Mouse (Mus musculus): ENCODE results near the gene Sik3. TPM values are rescaled to one million over a fixed set of nuclear protein-coding genes. Genes with fewer than 3 reads are reported as not detected.

The Sik3 gene
- total RNA-seq, 2 experiments from 2014 or later = 54.6 to 56.9 TPM

DNA sequence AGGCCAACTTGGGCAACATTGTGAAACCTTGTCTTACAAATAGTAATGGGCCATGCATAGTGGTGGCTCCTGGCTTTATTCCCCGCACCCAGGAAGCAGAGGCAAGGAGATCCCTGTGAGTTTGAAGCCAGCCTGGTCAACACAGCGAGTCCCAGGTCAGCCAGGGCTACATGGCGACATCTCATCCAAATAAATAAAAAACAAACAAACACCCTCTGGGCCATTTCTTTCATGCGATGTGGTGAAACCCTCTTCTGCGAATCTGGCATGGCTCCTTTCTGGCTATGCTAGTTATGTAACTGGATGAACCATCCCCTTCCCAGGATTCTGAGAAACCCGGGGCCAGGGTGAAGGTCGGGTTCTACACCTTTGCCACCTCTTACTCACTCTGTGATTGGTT is 243.6 kb downstream of the Sik3 start:
- intact Hi-C loops (cut with DNase I) = no loop called here
- DNase-seq = no peak

DNA sequence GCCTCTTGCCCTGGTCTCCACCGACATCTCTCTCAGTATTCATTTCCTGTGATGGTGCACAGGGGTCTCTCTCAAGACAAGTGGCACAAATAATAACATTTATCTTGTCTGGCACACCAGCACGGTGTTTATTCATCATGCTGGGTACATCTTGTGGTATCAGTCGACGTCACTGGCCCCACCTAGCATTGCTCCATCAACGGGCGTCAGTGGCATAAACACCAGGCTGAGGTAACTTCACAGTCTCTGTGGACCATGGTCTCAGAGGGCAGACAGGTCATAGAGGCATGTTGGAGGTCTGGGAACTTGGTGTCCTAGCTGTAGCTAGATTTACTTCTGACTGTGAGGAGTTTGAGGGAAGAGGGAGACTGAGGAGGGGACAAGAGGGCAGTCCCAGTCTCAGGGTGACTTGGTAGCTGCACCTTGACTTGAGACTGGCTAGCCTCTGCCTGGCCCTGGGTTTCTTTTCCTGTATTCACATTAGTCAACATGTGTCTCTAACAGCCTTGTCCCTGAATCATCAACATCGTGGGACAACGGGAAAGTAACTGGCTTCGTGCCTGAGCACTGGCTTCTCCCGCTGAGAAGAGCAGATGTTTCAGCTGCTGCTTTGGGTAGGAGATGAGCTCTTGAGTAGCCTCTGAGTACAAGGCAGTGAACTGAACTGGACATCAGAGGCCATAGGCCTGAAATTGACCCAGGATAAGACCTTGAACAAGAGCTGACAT is 244.2 kb downstream of the Sik3 start:
- no peak for DNase-seq
- intact Hi-C loops (cut with DNase I) = no loop called here

DNA sequence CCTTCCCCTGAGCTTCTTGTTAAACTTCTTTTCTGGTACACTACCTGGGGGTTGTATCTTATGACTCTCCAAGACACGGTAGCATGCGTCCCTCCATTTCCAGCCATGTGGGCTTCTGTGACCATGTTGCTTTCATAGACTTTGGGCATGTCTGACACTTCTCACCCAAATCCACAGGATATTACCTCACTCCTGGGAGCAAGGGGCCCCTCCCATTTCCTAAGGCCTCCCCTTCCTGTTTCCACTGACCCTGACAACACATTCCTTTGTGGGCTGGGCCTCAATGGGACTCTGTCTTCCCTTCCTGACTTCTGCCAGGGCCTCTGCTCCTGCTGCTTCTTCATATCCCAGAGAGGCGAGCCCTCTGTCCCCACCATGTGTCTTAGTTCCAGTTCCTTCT is 244.9 kb downstream of the Sik3 start:
- intact Hi-C loops (cut with DNase I) = no loop called here

GRCm38 (mm10) chr9:46259111-46259510 is 246.5 kb downstream of the Sik3 start:
- intact Hi-C loops (cut with DNase I) = no loop called here
- DNase-seq = no peak

More for the DNA sequence above, 244.9 kb downstream of the Sik3 start:
- DNase-seq = no peak

DNA sequence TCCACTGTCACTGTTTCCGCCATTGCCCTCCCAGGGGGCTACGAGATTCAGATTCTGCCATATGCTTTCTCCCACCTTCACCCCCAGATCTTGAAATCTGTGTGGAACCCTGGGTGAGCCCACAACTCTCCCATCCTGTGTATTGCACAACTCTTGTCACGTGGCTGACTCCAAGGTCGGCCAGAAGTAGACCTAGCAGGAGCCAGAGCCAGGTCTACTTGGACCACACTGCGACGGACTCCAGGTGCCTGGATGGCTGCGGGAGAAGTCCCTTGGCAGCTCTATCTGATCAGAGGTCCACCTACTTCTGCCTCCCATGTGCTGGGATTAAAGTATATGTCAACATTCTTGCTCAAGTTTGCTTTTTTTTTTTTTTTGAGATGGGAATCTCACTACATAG is 248.5 kb downstream of the Sik3 start:
- intact Hi-C loops (cut with DNase I) = no loop called here

DNA sequence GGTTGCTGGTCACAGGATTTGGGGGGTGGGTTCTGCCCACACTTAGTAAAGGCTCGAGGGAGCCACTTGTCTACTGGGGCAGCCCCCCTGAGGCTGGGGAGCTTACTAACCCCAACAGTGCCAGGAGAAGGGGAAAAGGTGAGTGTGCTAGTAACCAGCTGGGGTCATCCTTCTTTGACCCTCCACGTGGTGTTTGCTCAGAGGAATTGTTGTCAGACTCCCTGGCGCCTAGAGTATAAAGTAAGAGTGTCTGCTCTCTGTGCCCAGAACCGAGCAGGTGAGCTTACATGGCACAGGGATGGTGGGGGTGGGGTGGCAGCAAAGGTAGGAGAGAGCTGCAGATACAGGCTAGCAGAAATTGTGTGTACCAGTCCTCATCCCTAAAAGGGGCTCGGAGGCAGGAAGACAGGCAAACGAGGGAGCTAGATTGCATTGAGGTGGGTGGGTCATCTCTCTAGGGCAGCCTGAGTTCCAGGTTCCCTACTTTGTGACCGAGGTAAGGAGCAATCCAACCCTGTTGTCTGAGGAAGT is 255.8 kb downstream of the Sik3 start, which contains the start of gene Apoa5:
Gene Apoa5, plus strand, starts transcription at position 291 of the 531 bp plus-strand sequence.
- no peak for DNase-seq
- intact Hi-C loops (cut with DNase I) = no loop called here

More for the DNA sequence above, 248.5 kb downstream of the Sik3 start:
- no peak for DNase-seq

GRCm38 (mm10) chr9:46269125-46269524 is 256.5 kb downstream of the Sik3 start:
- intact Hi-C loops (cut with DNase I) = no loop called here
- DNase-seq = no peak

DNA sequence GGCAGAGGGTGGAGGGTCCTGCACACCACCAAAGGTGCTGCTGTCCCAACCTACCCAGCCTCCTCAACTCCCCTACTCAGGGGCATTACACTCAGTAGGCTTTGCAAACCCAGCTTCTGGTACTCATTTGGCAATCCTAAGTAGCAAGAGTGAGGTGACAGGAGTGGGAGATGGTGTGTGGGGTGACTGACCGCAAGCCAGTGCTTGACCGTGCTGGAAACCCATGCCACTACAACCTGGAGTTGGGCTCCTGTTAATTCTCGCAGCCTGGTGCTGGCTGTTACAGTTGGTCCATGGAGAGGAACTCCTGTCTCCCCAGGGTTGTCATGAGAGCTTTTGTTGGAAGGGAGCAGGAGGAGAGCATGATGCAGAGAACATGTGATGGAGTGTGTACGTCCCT is 258.2 kb downstream of the Sik3 start:
- DNase-seq = no peak
- intact Hi-C loops (cut with DNase I) = no loop called here

GRCm38 (mm10) chr9:46272070-46272469 is 259.4 kb downstream of the Sik3 start:
- no peak for DNase-seq
- intact Hi-C loops (cut with DNase I) = no loop called here

DNA sequence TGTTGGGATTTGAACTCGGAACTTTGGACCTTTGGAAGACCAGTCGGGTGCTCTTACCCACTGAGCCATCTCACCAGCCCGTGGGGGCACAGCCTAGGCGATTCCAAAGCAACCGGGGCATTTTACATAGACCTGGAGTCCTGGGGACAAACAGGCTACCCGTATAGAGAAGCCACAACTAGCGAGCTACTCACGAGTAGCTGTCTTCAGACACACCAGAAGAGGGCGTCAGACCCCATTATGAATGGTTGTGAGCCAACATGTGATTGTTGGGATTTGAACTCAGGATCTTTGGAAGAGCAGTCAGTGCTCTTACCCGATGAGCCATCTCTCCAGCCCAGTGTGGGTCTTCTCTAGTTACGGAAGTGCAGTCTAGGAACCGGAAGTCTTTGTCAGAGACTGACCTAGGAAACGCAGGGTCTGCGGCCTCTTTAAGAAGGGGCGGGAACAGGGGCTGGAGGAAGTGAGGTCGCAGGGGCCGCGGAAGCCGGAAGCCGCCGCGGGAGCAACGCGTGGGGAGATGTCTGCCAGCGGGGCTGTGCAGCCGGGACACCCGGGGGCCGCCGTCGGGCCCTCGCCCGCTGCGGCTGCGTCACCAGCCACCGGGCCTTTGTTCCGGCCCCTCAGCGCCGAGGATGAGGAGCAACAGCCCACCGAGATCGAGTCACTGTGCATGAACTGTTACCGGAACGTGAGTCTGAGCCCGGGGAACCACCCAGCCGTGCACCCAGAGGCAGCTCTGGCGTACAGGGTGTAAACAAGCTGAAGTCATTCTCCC is 260.2 kb downstream of the Sik3 start, which contains the start of gene Zpr1:
Gene Zpr1, plus strand, starts transcription at position 388 of the 778 bp plus-strand sequence.
- intact Hi-C loops (cut with DNase I) = no loop called here
- DNase-seq = peak; percentile 85

Other genes with a start within 250 kb of the Sik3 start
- gene Cep164, start 184.1 kb upstream of the Sik3 start, total RNA-seq (2021) = 10 to 100 TPM; 21.6 to 24.0 TPM
- gene Bace1, start 174.2 kb upstream of the Sik3 start, total RNA-seq (2021) = 10 to 100 TPM; 76.6 to 79.3 TPM
- gene Pcsk7, start 106.3 kb upstream of the Sik3 start, total RNA-seq (2021) = 10 to 100 TPM; 31.0 to 32.1 TPM
- gene Rnf214, start 105.9 kb upstream of the Sik3 start, total RNA-seq (2021) = 10 to 100 TPM; 97.3 to 97.6 TPM
- 1 to 10 TPM; 5.7 to 6.9 TPM for gene Tagln, start 76.8 kb upstream of the Sik3 start, total RNA-seq (2021)
- 10 to 100 TPM; 80.0 to 97.1 TPM for gene Sidt2, start 57.6 kb upstream of the Sik3 start, total RNA-seq (2021)
- gene Pafah1b2, start 130 bp upstream of the Sik3 start, total RNA-seq (2021) = 100 to 1,000 TPM; 262 to 267 TPM
- gene Apoa1, start 215.8 kb downstream of the Sik3 start, total RNA-seq (2021) = 1 to 10 TPM in 1 of 2 experiments, not detected in 1; 1.4 TPM
- gene Apoc3, start 222.8 kb downstream of the Sik3 start, total RNA-seq (2021) = not detected
- not detected for gene Apoa4, start 227.9 kb downstream of the Sik3 start, total RNA-seq (2021)